Mouse (Mus musculus): ENCODE measurements around the gene Igf2r.

GRCm38 (mm10) chr17:12671029-12671605 lies 98.3 kb downstream of the Igf2r start:
- peak; percentile 13 for TF ChIP-seq POLR2A (IDR thresholded peaks at IDR 0.05; ENCODE audit: low read depth, low read length)
- TF ChIP-seq CTCF (conservative IDR thresholded peaks at IDR 0.05; ENCODE audit: insufficient read depth, insufficient read length, low read depth, low read length): no peak
